Mouse (Mus musculus) heart, adult 2 months (tissue): ENCODE measurements around the gene Lgi1.

Experiments
- CTCF ChIP-seq: fragments of 200-600 bp; IDR thresholded peaks from 2 replicates; pipeline ENCODE4 v1.8.1; 2022; ENCODE audit warnings: antibody characterized with exemption, mild to moderate bottlenecking, moderate library complexity
- EP300 ChIP-seq: fragments of 200-500 bp; IDR thresholded peaks from 2 replicates; pipeline ENCODE4 v1.6.1; 2011; ENCODE audit warnings: low read depth, low read length, control low read depth; ENCODE audit not compliant: insufficient read depth

DNA sequence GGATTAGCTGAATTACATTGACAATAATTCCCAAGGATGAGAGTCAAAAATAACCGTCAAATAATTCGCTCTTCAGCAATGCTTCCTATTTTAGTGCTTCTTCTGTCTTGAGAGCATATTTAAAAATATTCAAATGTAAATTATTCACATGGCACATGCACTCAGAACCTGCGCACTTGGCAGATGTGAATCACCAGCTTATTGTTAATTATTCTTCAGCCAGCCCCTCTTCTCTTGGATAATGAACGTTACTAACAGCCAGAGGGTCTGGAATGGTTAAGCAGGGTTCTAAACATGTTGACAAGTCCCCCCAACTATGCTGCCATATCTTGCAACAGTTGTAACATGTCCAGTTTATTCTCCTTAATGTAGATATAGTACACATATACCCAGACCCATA lies 11.9 kb downstream of the Lgi1 start:
- TF ChIP-seq CTCF (no peak), EP300 (no peak)
